Mouse (Mus musculus): ENCODE measurements around the gene Gm7356. TPM values are rescaled to one million over a fixed set of nuclear protein-coding genes. Genes with fewer than 3 reads are reported as not detected.

Gm7356 gene
- polyA plus RNA-seq, 1 experiment from 2014 or later = not detected

Other genes starting within 250 kb of the Gm7356 start
- 71.2 and 79.9 TPM in 2 replicates for gene Afdn, start 243.2 kb downstream of the Gm7356 start, polyA plus RNA-seq (2015; fragmentation: Nextera tagmentation; extraction: Ambion mirVana)
- gene Tcte2, start 241.9 kb downstream of the Gm7356 start, polyA plus RNA-seq (2015; fragmentation: Nextera tagmentation; extraction: Ambion mirVana) = 3.4 and 4.5 TPM in 2 replicates
- not detected in 2 replicates for gene Gm7168, start 55.3 kb downstream of the Gm7356 start, polyA plus RNA-seq (2015; fragmentation: Nextera tagmentation; extraction: Ambion mirVana)
- not detected in 2 replicates for gene Gm7358, start 55.8 kb upstream of the Gm7356 start, polyA plus RNA-seq (2015; fragmentation: Nextera tagmentation; extraction: Ambion mirVana)
- 0.58 and 1.4 TPM in 2 replicates for gene Dact2, start 200.6 kb upstream of the Gm7356 start, polyA plus RNA-seq (2015; fragmentation: Nextera tagmentation; extraction: Ambion mirVana)